Mouse (Mus musculus) left cerebral cortex, postnatal 4 days (tissue): ENCODE measurements at regions not wholly inside any gene's neighbourhood (a gene's known extent, or its start where the extent isn't known, plus 50 kb on each side); places are given as distances from the start of the nearest gene placed in this dataset.
"Not testable (repeated sequence)": the region's sequence is repeated elsewhere in the genome, so short reads cannot be mapped to it uniquely, and the experiment has no call there.

ENCODE experiments used
- DNase-seq: peaks from one replicate; pipeline ENCODE4 v3.0.0-alpha.2; 2022
- intact Hi-C: fragments of 180-260 bp; cut with DNase I; formaldehyde crosslinking; loops from one replicate; pipeline ENCODE4 v1.15.1; 2025

- intact Hi-C loops = loop anchor here (5.0 kb wide), 1 partner anchor 56 kb away; no protein-coding TSS in a partner anchor
- DNase-seq = not testable (repeated sequence)
Observed at GRCm38 (mm10) chr14:24386756-24387155, 93.7 kb downstream of the E330034G19Rik start.

DNA sequence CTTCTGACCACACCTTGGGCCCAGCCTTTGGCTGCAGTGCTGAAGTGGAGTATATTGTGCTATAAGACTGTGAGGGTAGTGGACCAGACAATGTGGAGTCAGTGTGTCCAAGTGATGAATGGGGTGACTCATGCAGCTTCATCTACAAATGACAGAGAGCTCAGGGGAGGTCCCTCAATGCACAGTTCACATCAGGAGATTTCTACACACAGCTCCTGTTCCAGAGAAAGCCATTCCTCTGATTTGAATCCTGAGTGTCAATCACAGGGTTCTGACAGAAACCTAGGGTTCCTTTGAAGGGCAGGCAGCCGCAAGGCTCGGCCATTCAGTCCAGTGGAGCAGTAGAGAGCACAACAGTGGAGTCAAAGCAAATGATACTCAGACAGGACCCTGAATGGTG lies 95.0 kb downstream of the Polr3a start:
- intact Hi-C loops, DNase-seq: not testable (repeated sequence)
